Mouse (Mus musculus) duodenum, adult 2 months (tissue): ENCODE data around the gene Glipr1l2. TPM values are rescaled to one million over a fixed set of nuclear protein-coding genes. Genes with fewer than 3 reads are reported as not detected.

ENCODE experiments used
- polyA plus RNA-seq: library from polyadenylated mRNA; depleted of rRNA; stranded (reverse); fragments of >200 nt; gene quantifications from 2 replicates; pipeline ENCODE4 v1.2.3, GENCODE M21; 2012; ENCODE audit warnings: low replicate concordance; rRNA removed

Gene Glipr1l2
- not detected in 2 replicates for polyA plus RNA-seq

GRCm38 (mm10) chr10:112083157-112083556 is at the start of gene Glipr1l2:
Gene Glipr1l2, plus strand, starts transcription at chr10:112083354.

GRCm38 (mm10) chr10:112059702-112060582 is 23.2 kb upstream of the Glipr1l2 start, which contains the start of gene Glipr1l1:
Gene Glipr1l1, plus strand, starts transcription at chr10:112060189.

Other genes with a start within 250 kb of the Glipr1l2 start
- 0.46 and 0.81 TPM in 2 replicates for gene Krr1, start 110.7 kb upstream of the Glipr1l2 start, polyA plus RNA-seq
- gene Glipr1, start 80.7 kb upstream of the Glipr1l2 start, polyA plus RNA-seq: 3.3 and 3.8 TPM in 2 replicates
- gene Glipr1l1, start 23.2 kb upstream of the Glipr1l2 start, polyA plus RNA-seq: not detected in 2 replicates
- not detected in 2 replicates for gene Glipr1l3, start 77.0 kb downstream of the Glipr1l2 start, polyA plus RNA-seq
- not detected in 2 replicates for gene Caps2, start 80.3 kb downstream of the Glipr1l2 start, polyA plus RNA-seq
- gene Kcnc2, start 187.8 kb downstream of the Glipr1l2 start, polyA plus RNA-seq: 0.19 and 0.28 TPM in 2 replicates